Mouse (Mus musculus) kidney, adult 2 months (tissue): ENCODE measurements around the gene Doc2b. TPM values are rescaled to one million over a fixed set of nuclear protein-coding genes. Genes with fewer than 3 reads are reported as not detected.

ENCODE experiments used
- DNase-seq: peaks from one replicate; pipeline ENCODE4 v3.0.0; 2021
- H3K27ac ChIP-seq: fragments of 200-500 bp; 2 replicates; pipeline ENCODE4 v1.5.1; 2012; ENCODE audit warnings: low read depth, low read length, control low read depth, inconsistent platforms; ENCODE audit not compliant: insufficient read depth
- H3K27me3 ChIP-seq: fragments of 200-500 bp; replicated peaks from 2 replicates; pipeline ENCODE4 v1.6.1; 2012; ENCODE audit warnings: mild to moderate bottlenecking, moderate library complexity, low read length, inconsistent platforms; ENCODE audit not compliant: control insufficient read depth, insufficient read depth
- H3K36me3 ChIP-seq: fragments of 200-500 bp; 2 replicates; pipeline ENCODE4 v1.6.1; 2012; ENCODE audit warnings: mild to moderate bottlenecking, moderate library complexity, low read length, inconsistent platforms; ENCODE audit not compliant: control insufficient read depth, insufficient read depth
- H3K4me1 ChIP-seq: fragments of 200-500 bp; 2 replicates; pipeline ENCODE4 v1.6.1; 2011; ENCODE audit warnings: low read length; ENCODE audit not compliant: control insufficient read depth, insufficient read depth
- H3K4me3 ChIP-seq: fragments of 200-500 bp; 2 replicates; pipeline ENCODE4 v1.5.1; 2011; ENCODE audit warnings: mild to moderate bottlenecking, low read depth, low read length, control low read depth; ENCODE audit not compliant: insufficient read depth
- CTCF ChIP-seq: fragments of 200-500 bp; conservative IDR thresholded peaks from 2 replicates; pipeline ENCODE4 v1.5.1; 2011; ENCODE audit warnings: low read depth, mild to moderate bottlenecking, control low read depth, low read length, moderate library complexity, mixed read lengths; ENCODE audit not compliant: insufficient read depth, insufficient read length
- POLR2A ChIP-seq: fragments of 200-500 bp; IDR thresholded peaks from one replicate; pipeline ENCODE4 v1.6.1; 2011; ENCODE audit warnings: low read depth, low read length, control low read depth
- WGBS: fragments of 180-500 bp; shearing (Covaris S2); methylation state at CpG from one replicate; pipeline ENCODE4 v1.1.7; 2018; 5-methylcytosine and 5-hydroxymethylcytosine counted together
- polyA plus RNA-seq: library from polyadenylated mRNA; depleted of rRNA; stranded (reverse); fragments of >200 nt; gene quantifications from 2 replicates; pipeline ENCODE4 v1.2.3, GENCODE M21; 2012

Gene Doc2b
- polyA plus RNA-seq, 1 experiment, result 0.36 TPM

- TF ChIP-seq POLR2A (no peak), CTCF (no peak)
- H3K27me3 ChIP-seq, result no peaks in the 10 kb centered on the region
- no peaks in the 10 kb centered on the region for H3K36me3 ChIP-seq
- no peak overlapping the region for H3K27ac ChIP-seq
- no peak overlapping the region for H3K4me3 ChIP-seq
- H3K4me1 ChIP-seq, result no peaks in the 10 kb centered on the region
- 57% methylated on average over 5 of the region's 5 CpGs for WGBS
- DNase-seq, result peak; percentile 16
Observed at GRCm38 (mm10) chr11:75807486-75807885, 11.6 kb upstream of the Doc2b start.

- 74% methylated on average over 7 of the region's 7 CpGs for WGBS
- DNase-seq, result no peak
- H3K27me3 ChIP-seq, result no peaks in the 10 kb centered on the region
- no peaks in the 10 kb centered on the region for H3K36me3 ChIP-seq
- H3K27ac ChIP-seq, result no peak overlapping the region
- TF ChIP-seq CTCF (no peak), POLR2A (no peak)
- no peak overlapping the region for H3K4me3 ChIP-seq
- no peaks in the 10 kb centered on the region for H3K4me1 ChIP-seq
Observed at GRCm38 (mm10) chr11:75801771-75802550, 6.1 kb upstream of the Doc2b start.

- no peaks in the 10 kb centered on the region for H3K36me3 ChIP-seq
- no peaks in the 10 kb centered on the region for H3K4me1 ChIP-seq
- 92% methylated on average over 4 of the region's 4 CpGs for WGBS
- DNase-seq, result no peak
- H3K27ac ChIP-seq, result no peak overlapping the region
- TF ChIP-seq CTCF (no peak), POLR2A (no peak)
- no peak overlapping the region for H3K4me3 ChIP-seq
- no peaks in the 10 kb centered on the region for H3K27me3 ChIP-seq
Observed at GRCm38 (mm10) chr11:75801369-75801768, 5.5 kb upstream of the Doc2b start.

GRCm38 (mm10) chr11:75796536-75797246, 842 bp upstream of the Doc2b start:
- H3K4me3 ChIP-seq, result no peak overlapping the region
- H3K4me1 ChIP-seq, result no peaks in the 10 kb centered on the region
- TF ChIP-seq CTCF (no peak), POLR2A (no peak)
- H3K27me3 ChIP-seq, result peaks cover 6% of the 10 kb centered on the region
- 77% methylated on average over 13 of the region's 13 CpGs for WGBS
- H3K27ac ChIP-seq, result no peak overlapping the region
- DNase-seq, result no peak
- no peaks in the 10 kb centered on the region for H3K36me3 ChIP-seq

GRCm38 (mm10) chr11:75795321-75795636, 570 bp downstream of the Doc2b start:
- peaks cover 6% of the 10 kb centered on the region for H3K27me3 ChIP-seq
- H3K4me3 ChIP-seq, result peak overlapping the region; percentile 16; the same call in 1 of the 2 replicates
- H3K4me1 ChIP-seq, result no peaks in the 10 kb centered on the region
- H3K27ac ChIP-seq, result no peak overlapping the region
- DNase-seq, result no peak
- no peaks in the 10 kb centered on the region for H3K36me3 ChIP-seq
- TF ChIP-seq CTCF (no peak), POLR2A (no peak)
- 2% methylated on average over 42 of the region's 42 CpGs for WGBS

- 21% methylated on average over 45 of the region's 45 CpGs for WGBS
- H3K4me1 ChIP-seq, result no peaks in the 10 kb centered on the region
- H3K36me3 ChIP-seq, result no peaks in the 10 kb centered on the region
- peak; percentile 13 for DNase-seq
- peak overlapping the region; percentile 16; the same call in 1 of the 2 replicates for H3K4me3 ChIP-seq
- H3K27me3 ChIP-seq, result peaks cover 6% of the 10 kb centered on the region
- no peak overlapping the region for H3K27ac ChIP-seq
- TF ChIP-seq CTCF, result no peak
- TF ChIP-seq POLR2A, result no peak
Observed at GRCm38 (mm10) chr11:75794602-75795320, 1.1 kb downstream of the Doc2b start.

GRCm38 (mm10) chr11:75793351-75793750, 2.5 kb downstream of the Doc2b start:
- H3K36me3 ChIP-seq, result no peaks in the 10 kb centered on the region
- no peak for DNase-seq
- H3K4me3 ChIP-seq, result no peak overlapping the region
- no peaks in the 10 kb centered on the region for H3K4me1 ChIP-seq
- WGBS, result 94% methylated on average over 5 of the region's 5 CpGs
- H3K27ac ChIP-seq, result no peak overlapping the region
- no peak for TF ChIP-seq POLR2A
- TF ChIP-seq CTCF, result no peak
- H3K27me3 ChIP-seq, result peaks cover 6% of the 10 kb centered on the region
